Mouse (Mus musculus): ENCODE data around the gene Ddit4. TPM values are rescaled to one million over a fixed set of nuclear protein-coding genes. Genes with fewer than 3 reads are reported as not detected.
A peak's percentile ranks its signal among the peaks of the same experiment; 100 is the strongest.

The Ddit4 gene
- polyA plus RNA-seq, 1 experiment from 2014 or later, result 3.0 TPM

GRCm38 (mm10) chr10:59949783-59950605, 1.6 kb downstream of the Ddit4 start:
- WGBS, result 39% methylated on average over 15 of the region's 15 CpGs
- peak overlapping the region; percentile 95 for H3K4me2 ChIP-seq (ENCODE audit: low read length)

GRCm38 (mm10) chr10:59949255-59949648, 2.4 kb downstream of the Ddit4 start:
- Histone ChIP-seq H3K4me2 (ENCODE audit: low read length) (peak overlapping the region; percentile 95), H3K9ac (ENCODE audit: low read length) (no peak overlapping the region), H3K4me1 (replicated peaks; ENCODE audit: control insufficient read depth, insufficient read depth, low read length) (peaks cover 32% of the 10 kb centered on the region), H3K36me3 (ENCODE audit: control insufficient read depth, insufficient read depth, low read length) (0 out of 2 replicates have a peak, but pooled peaks cover 5% of the 10 kb centered on the region), H3K27me3 (replicated peaks; ENCODE audit: control insufficient read depth, insufficient read depth, low read length) (no peaks in the 10 kb centered on the region), H3K27ac (ENCODE audit: low read depth) (peak overlapping the region; percentile 17; the same call in 1 of the 2 replicates), H3K9me3 (ENCODE audit: control insufficient read depth, low read length) (no peaks in the 10 kb centered on the region), H3K4me3 (ENCODE audit: low read depth, low read length) (peak overlapping the region; percentile 96; the same call in 1 of the 2 replicates)
- DNase-seq (ENCODE audit: low spot score) (no peak), ATAC-seq (replicated peaks; ENCODE audit: low FRiP score, low TSS enrichment, low read depth) (no peak)
- WGBS, result 78% methylated on average over 1 of the region's 1 CpGs

More at GRCm38 (mm10) chr10:59949783-59950605, 1.6 kb downstream of the Ddit4 start:
- Histone ChIP-seq H3K27me3 (replicated peaks; ENCODE audit: control insufficient read depth, insufficient read depth, low read length) (no peaks in the 10 kb centered on the region), H3K9ac (ENCODE audit: low read length) (peak overlapping the region; percentile 89), H3K36me3 (ENCODE audit: control insufficient read depth, insufficient read depth, low read length) (0 out of 2 replicates have a peak, but pooled peaks cover 5% of the 10 kb centered on the region), H3K4me1 (replicated peaks; ENCODE audit: control insufficient read depth, insufficient read depth, low read length) (peaks cover 32% of the 10 kb centered on the region), H3K9me3 (ENCODE audit: control insufficient read depth, low read length) (no peaks in the 10 kb centered on the region), H3K4me3 (ENCODE audit: low read depth, low read length) (peak overlapping the region; percentile 96), H3K27ac (ENCODE audit: low read depth) (0 out of 2 replicates have a peak overlapping the region, but pooled peaks have one; percentile 89)
- DNase-seq (ENCODE audit: low spot score), result no peak
- ATAC-seq (replicated peaks; ENCODE audit: low FRiP score, low TSS enrichment, low read depth), result no peak

GRCm38 (mm10) chr10:59948363-59949254, 3.0 kb downstream of the Ddit4 start:
- Histone ChIP-seq H3K27me3 (replicated peaks; ENCODE audit: control insufficient read depth, insufficient read depth, low read length) (no peaks in the 10 kb centered on the region), H3K4me2 (ENCODE audit: low read length) (no peak overlapping the region), H3K36me3 (ENCODE audit: control insufficient read depth, insufficient read depth, low read length) (0 out of 2 replicates have a peak, but pooled peaks cover 5% of the 10 kb centered on the region), H3K4me3 (ENCODE audit: low read depth, low read length) (no peak overlapping the region), H3K9ac (ENCODE audit: low read length) (no peak overlapping the region), H3K4me1 (replicated peaks; ENCODE audit: control insufficient read depth, insufficient read depth, low read length) (peaks cover 31% of the 10 kb centered on the region), H3K9me3 (ENCODE audit: control insufficient read depth, low read length) (no peaks in the 10 kb centered on the region), H3K27ac (ENCODE audit: low read depth) (peak overlapping the region; percentile 17; the same call in 1 of the 2 replicates)
- DNase-seq (ENCODE audit: low spot score), result no peak
- WGBS, result 46% methylated on average over 6 of the region's 6 CpGs
- no peak for ATAC-seq (replicated peaks; ENCODE audit: low FRiP score, low TSS enrichment, low read depth)

GRCm38 (mm10) chr10:59947296-59948073, 4.1 kb downstream of the Ddit4 start:
- 62% methylated on average over 7 of the region's 7 CpGs for WGBS
- Histone ChIP-seq H3K4me3 (ENCODE audit: low read depth, low read length) (no peak overlapping the region), H3K27me3 (replicated peaks; ENCODE audit: control insufficient read depth, insufficient read depth, low read length) (no peaks in the 10 kb centered on the region), H3K4me2 (ENCODE audit: low read length) (no peak overlapping the region), H3K36me3 (ENCODE audit: control insufficient read depth, insufficient read depth, low read length) (0 out of 2 replicates have a peak, but pooled peaks cover 5% of the 10 kb centered on the region), H3K4me1 (replicated peaks; ENCODE audit: control insufficient read depth, insufficient read depth, low read length) (peaks cover 35% of the 10 kb centered on the region), H3K9ac (ENCODE audit: low read length) (no peak overlapping the region), H3K27ac (ENCODE audit: low read depth) (no peak overlapping the region), H3K9me3 (ENCODE audit: control insufficient read depth, low read length) (no peaks in the 10 kb centered on the region)
- ATAC-seq (replicated peaks; ENCODE audit: low FRiP score, low TSS enrichment, low read depth) (no peak), DNase-seq (ENCODE audit: low spot score) (no peak)

GRCm38 (mm10) chr10:59946362-59946761, 5.3 kb downstream of the Ddit4 start:
- no peak for DNase-seq (ENCODE audit: low spot score)
- H3K4me1 ChIP-seq (replicated peaks; ENCODE audit: control insufficient read depth, insufficient read depth, low read length), result peaks cover 36% of the 10 kb centered on the region
- 89% methylated on average over 5 of the region's 5 CpGs for WGBS

GRCm38 (mm10) chr10:59945416-59945815, 6.2 kb downstream of the Ddit4 start:
- no peaks in the 10 kb centered on the region for H3K27me3 ChIP-seq (replicated peaks; ENCODE audit: control insufficient read depth, insufficient read depth, low read length)
- peaks cover 31% of the 10 kb centered on the region for H3K4me1 ChIP-seq (replicated peaks; ENCODE audit: control insufficient read depth, insufficient read depth, low read length)
- no peak overlapping the region for H3K4me2 ChIP-seq (ENCODE audit: low read length)
- H3K36me3 ChIP-seq (ENCODE audit: control insufficient read depth, insufficient read depth, low read length), result 0 out of 2 replicates have a peak, but pooled peaks cover 5% of the 10 kb centered on the region
- ATAC-seq (replicated peaks; ENCODE audit: low FRiP score, low TSS enrichment, low read depth) (no peak), DNase-seq (ENCODE audit: low spot score) (no peak)
- H3K9me3 ChIP-seq (ENCODE audit: control insufficient read depth, low read length), result no peaks in the 10 kb centered on the region
- H3K27ac ChIP-seq (ENCODE audit: low read depth), result no peak overlapping the region
- no peak overlapping the region for H3K4me3 ChIP-seq (ENCODE audit: low read depth, low read length)
- H3K9ac ChIP-seq (ENCODE audit: low read length), result no peak overlapping the region
- WGBS, result 91% methylated on average over 3 of the region's 3 CpGs

More at GRCm38 (mm10) chr10:59946362-59946761, 5.3 kb downstream of the Ddit4 start:
- H3K9me3 ChIP-seq (ENCODE audit: control insufficient read depth, low read length), result no peaks in the 10 kb centered on the region
- ATAC-seq (replicated peaks; ENCODE audit: low FRiP score, low TSS enrichment, low read depth), result no peak
- H3K36me3 ChIP-seq (ENCODE audit: control insufficient read depth, insufficient read depth, low read length), result 0 out of 2 replicates have a peak, but pooled peaks cover 5% of the 10 kb centered on the region
- H3K9ac ChIP-seq (ENCODE audit: low read length), result no peak overlapping the region
- no peak overlapping the region for H3K4me3 ChIP-seq (ENCODE audit: low read depth, low read length)
- no peak overlapping the region for H3K4me2 ChIP-seq (ENCODE audit: low read length)
- H3K27me3 ChIP-seq (replicated peaks; ENCODE audit: control insufficient read depth, insufficient read depth, low read length), result no peaks in the 10 kb centered on the region
- H3K27ac ChIP-seq (ENCODE audit: low read depth), result no peak overlapping the region

DNA sequence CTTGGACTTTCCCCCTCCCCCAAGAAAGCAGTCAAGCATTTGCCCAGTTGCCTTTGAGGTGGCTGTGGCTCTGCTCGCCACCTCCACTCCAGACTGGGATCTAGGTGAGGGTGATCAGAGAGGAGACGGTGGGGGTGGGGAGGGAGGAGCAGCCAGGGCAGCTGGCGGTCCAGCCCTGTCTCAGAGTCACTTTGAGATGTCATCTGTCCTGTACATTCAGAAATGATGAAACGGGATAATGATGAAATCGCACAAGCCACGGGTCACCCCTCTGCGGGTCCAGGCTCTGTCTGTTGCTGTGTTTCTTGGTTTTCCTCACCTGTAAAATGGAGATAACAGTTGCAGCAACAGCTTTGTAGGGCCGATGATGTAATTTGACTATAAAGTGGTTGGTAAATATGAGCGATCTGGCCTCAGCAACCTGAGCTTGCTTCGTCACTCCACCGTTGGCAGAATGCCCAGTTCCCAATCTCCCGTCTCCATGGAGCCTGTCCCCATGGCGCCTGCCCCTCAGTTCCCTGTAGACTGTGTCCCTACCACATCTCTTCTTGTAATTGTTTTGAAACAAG, 8.1 kb downstream of the Ddit4 start:
- peak overlapping the region; percentile 27; the same call in 1 of the 2 replicates for H3K9ac ChIP-seq (ENCODE audit: low read length)
- ATAC-seq (replicated peaks; ENCODE audit: low FRiP score, low TSS enrichment, low read depth) (peak; percentile 57), DNase-seq (ENCODE audit: low spot score) (peak; percentile 84)
- no peaks in the 10 kb centered on the region for H3K36me3 ChIP-seq (ENCODE audit: control insufficient read depth, insufficient read depth, low read length)
- H3K27ac ChIP-seq (ENCODE audit: low read depth), result no peak overlapping the region; the same call in 1 of the 2 replicates
- 0 out of 2 replicates have a peak overlapping the region, but pooled peaks have one; percentile 0 for H3K4me3 ChIP-seq (ENCODE audit: low read depth, low read length)
- H3K27me3 ChIP-seq (replicated peaks; ENCODE audit: control insufficient read depth, insufficient read depth, low read length), result no peaks in the 10 kb centered on the region
- no peaks in the 10 kb centered on the region for H3K9me3 ChIP-seq (ENCODE audit: control insufficient read depth, low read length)
- 46% methylated on average over 13 of the region's 13 CpGs for WGBS
- peaks cover 12% of the 10 kb centered on the region for H3K4me1 ChIP-seq (replicated peaks; ENCODE audit: control insufficient read depth, insufficient read depth, low read length)
- peak overlapping the region; percentile 43 for H3K4me2 ChIP-seq (ENCODE audit: low read length)

All from intestine, embryonic 14.5 days (tissue).